Mouse (Mus musculus): ENCODE measurements around the gene Hoxc11. TPM values are rescaled to one million over a fixed set of nuclear protein-coding genes. Genes with fewer than 3 reads are reported as not detected.

Gene Hoxc11
- polyA plus RNA-seq, 1 experiment from 2014 or later, result not detected

DNA sequence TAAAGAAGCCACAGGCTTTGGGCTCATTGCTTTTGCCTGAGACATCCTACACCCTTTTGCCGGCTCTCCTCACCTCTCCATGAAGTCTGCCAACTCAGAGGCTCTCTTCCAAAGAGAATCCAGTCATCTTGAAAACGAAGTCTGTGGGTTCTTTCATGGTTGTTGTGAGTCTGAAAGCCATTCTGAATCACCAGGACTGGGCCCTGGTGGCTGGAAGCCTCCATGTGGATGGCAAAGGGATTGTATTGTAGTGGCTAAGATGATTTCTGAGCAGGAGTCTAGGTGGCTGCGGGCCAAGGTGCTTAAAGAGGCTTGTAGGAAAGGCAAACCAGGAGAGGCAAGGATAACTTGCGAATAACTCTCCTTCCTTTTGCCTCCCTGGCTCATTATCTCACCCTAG lies 47.9 kb downstream of the Hoxc11 start:
- Histone ChIP-seq H3K4me2 (no peak overlapping the region), H3K9ac (no peak overlapping the region), H3K27me3 (ENCODE audit: insufficient read depth, low read length) (peaks cover 100% of the 10 kb centered on the region), H3K9me3 (ENCODE audit: low read depth, low read length) (no peaks in the 10 kb centered on the region), H3K36me3 (ENCODE audit: insufficient read depth) (no peaks in the 10 kb centered on the region), H3K27ac (ENCODE audit: low read depth) (no peak overlapping the region), H3K4me3 (ENCODE audit: low read depth, low read length) (no peak overlapping the region), H3K4me1 (ENCODE audit: insufficient read depth) (no peaks in the 10 kb centered on the region)
- no peak for TF ChIP-seq CTCF (IDR thresholded peaks at IDR 0.05; ENCODE audit: low read depth)
- ATAC-seq (ENCODE audit: insufficient read depth), result no peak
- no peak for DNase-seq
- WGBS, result 17% methylated on average over 4 of the region's 4 CpGs

- ATAC-seq (ENCODE audit: insufficient read depth) (no peak), DNase-seq (no peak)
- Histone ChIP-seq H3K36me3 (ENCODE audit: insufficient read depth) (no peaks in the 10 kb centered on the region), H3K27me3 (ENCODE audit: insufficient read depth, low read length) (peaks cover 100% of the 10 kb centered on the region), H3K4me2 (no peak overlapping the region), H3K4me1 (ENCODE audit: insufficient read depth) (no peaks in the 10 kb centered on the region), H3K9me3 (ENCODE audit: low read depth, low read length) (no peaks in the 10 kb centered on the region), H3K4me3 (ENCODE audit: low read depth, low read length) (no peak overlapping the region), H3K27ac (ENCODE audit: low read depth) (no peak overlapping the region), H3K9ac (no peak overlapping the region)
- TF ChIP-seq CTCF (IDR thresholded peaks at IDR 0.05; ENCODE audit: low read depth), result no peak
- WGBS, result 5% methylated on average over 13 of the region's 13 CpGs
Measured at GRCm38 (mm10) chr15:103002821-103003448, 48.7 kb downstream of the Hoxc11 start.

GRCm38 (mm10) chr15:103005308-103005707 lies 51.1 kb downstream of the Hoxc11 start:
- TF ChIP-seq CTCF (IDR thresholded peaks at IDR 0.05; ENCODE audit: low read depth), result no peak
- WGBS, result 1% methylated on average over 17 of the region's 17 CpGs
- H3K4me1 ChIP-seq (ENCODE audit: insufficient read depth), result no peaks in the 10 kb centered on the region

DNA sequence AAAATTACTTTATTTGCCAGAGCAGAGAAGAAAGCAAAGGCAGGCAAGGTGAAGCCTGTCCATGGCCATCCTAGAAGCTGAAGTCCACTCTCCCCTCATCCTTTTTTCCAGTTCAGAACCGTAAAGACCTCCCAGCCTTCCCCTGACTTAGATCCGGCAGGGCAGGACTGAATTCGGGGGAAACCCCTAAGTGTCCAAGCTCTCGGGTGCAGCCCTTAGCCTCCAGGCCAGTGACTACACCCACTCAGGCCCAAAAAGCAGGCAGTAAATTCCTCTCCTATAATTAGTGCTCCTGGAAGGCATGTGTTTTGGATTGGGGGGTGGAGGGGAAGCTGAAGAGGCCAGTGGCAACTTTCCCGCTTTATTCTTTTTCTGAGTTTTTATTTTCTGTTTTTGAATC lies 51.6 kb downstream of the Hoxc11 start:
- Histone ChIP-seq H3K4me3 (ENCODE audit: low read depth, low read length) (no peak overlapping the region), H3K27ac (ENCODE audit: low read depth) (no peak overlapping the region), H3K9ac (no peak overlapping the region), H3K4me1 (ENCODE audit: insufficient read depth) (no peaks in the 10 kb centered on the region), H3K27me3 (ENCODE audit: insufficient read depth, low read length) (peaks cover 100% of the 10 kb centered on the region), H3K36me3 (ENCODE audit: insufficient read depth) (no peaks in the 10 kb centered on the region), H3K4me2 (no peak overlapping the region), H3K9me3 (ENCODE audit: low read depth, low read length) (no peaks in the 10 kb centered on the region)
- no peak for DNase-seq
- WGBS, result 8% methylated on average over 5 of the region's 5 CpGs
- TF ChIP-seq CTCF (IDR thresholded peaks at IDR 0.05; ENCODE audit: low read depth), result no peak
- ATAC-seq (ENCODE audit: insufficient read depth), result no peak

More at GRCm38 (mm10) chr15:103005308-103005707, 51.1 kb downstream of the Hoxc11 start:
- peaks cover 100% of the 10 kb centered on the region for H3K27me3 ChIP-seq (ENCODE audit: insufficient read depth, low read length)
- H3K4me2 ChIP-seq, result no peak overlapping the region
- ATAC-seq (ENCODE audit: insufficient read depth) (no peak), DNase-seq (peak; percentile 37)
- H3K4me3 ChIP-seq (ENCODE audit: low read depth, low read length), result no peak overlapping the region
- no peak overlapping the region for H3K9ac ChIP-seq
- H3K36me3 ChIP-seq (ENCODE audit: insufficient read depth), result no peaks in the 10 kb centered on the region
- H3K9me3 ChIP-seq (ENCODE audit: low read depth, low read length), result no peaks in the 10 kb centered on the region
- H3K27ac ChIP-seq (ENCODE audit: low read depth), result no peak overlapping the region

DNA sequence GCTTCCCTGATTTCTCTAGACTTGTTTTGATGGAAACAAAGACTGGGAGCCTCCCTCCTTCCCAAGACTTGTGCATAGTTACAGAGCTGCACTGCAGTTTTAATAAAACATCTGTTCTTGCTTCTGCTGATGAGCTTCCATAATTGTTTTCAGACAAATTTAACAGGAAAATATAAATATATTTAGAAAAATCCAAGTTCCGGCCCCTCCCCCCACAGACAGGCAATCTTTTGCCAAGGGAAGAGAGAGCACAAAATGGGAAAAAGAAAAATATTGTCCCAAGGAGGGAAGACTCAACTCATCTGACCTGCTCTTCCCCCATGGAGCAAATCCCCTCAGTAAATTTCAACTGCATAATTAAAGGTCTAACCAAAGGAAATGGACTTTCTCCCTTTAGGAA lies 52.1 kb downstream of the Hoxc11 start:
- ATAC-seq (ENCODE audit: insufficient read depth), result no peak
- TF ChIP-seq CTCF (IDR thresholded peaks at IDR 0.05; ENCODE audit: low read depth), result no peak
- H3K4me2 ChIP-seq, result no peak overlapping the region
- DNase-seq, result no peak
- no peaks in the 10 kb centered on the region for H3K4me1 ChIP-seq (ENCODE audit: insufficient read depth)
- H3K27ac ChIP-seq (ENCODE audit: low read depth), result no peak overlapping the region
- no peak overlapping the region for H3K9ac ChIP-seq
- 29% methylated on average over 1 of the region's 1 CpGs for WGBS
- no peak overlapping the region for H3K4me3 ChIP-seq (ENCODE audit: low read depth, low read length)
- no peaks in the 10 kb centered on the region for H3K9me3 ChIP-seq (ENCODE audit: low read depth, low read length)
- no peaks in the 10 kb centered on the region for H3K36me3 ChIP-seq (ENCODE audit: insufficient read depth)
- peaks cover 100% of the 10 kb centered on the region for H3K27me3 ChIP-seq (ENCODE audit: insufficient read depth, low read length)

Small RNAs within 50 kb of the gene (microRNA-seq; reads per million reads assigned to microRNA genes)
- gene Mir196a-2 (ENCODE audit: borderline number of aligned reads), result 11.9 reads per million, percentile 26 among the genes with 10 or more reads in this experiment

Other genes starting within 250 kb of the Hoxc11 start
- gene Calcoco1, start 232.2 kb upstream of the Hoxc11 start, polyA plus RNA-seq (2014; fragmentation: Nextera tagmentation; extraction: Ambion mirVana), result 35.5 and 36.4 TPM in 2 replicates
- not detected in 2 replicates for gene Hoxc13, start 33.3 kb upstream of the Hoxc11 start, polyA plus RNA-seq (2014; fragmentation: Nextera tagmentation; extraction: Ambion mirVana)
- not detected in 2 replicates for gene Hoxc12, start 17.7 kb upstream of the Hoxc11 start, polyA plus RNA-seq (2014; fragmentation: Nextera tagmentation; extraction: Ambion mirVana)
- gene Hoxc10, start 12.4 kb downstream of the Hoxc11 start, polyA plus RNA-seq (2014; fragmentation: Nextera tagmentation; extraction: Ambion mirVana), result not detected in 2 replicates
- gene Hoxc5, start 13.0 kb downstream of the Hoxc11 start, polyA plus RNA-seq (2014; fragmentation: Nextera tagmentation; extraction: Ambion mirVana), result 0.62 and 0.74 TPM in 2 replicates
- gene Hoxc9, start 22.0 kb downstream of the Hoxc11 start, polyA plus RNA-seq (2014; fragmentation: Nextera tagmentation; extraction: Ambion mirVana), result not detected in 2 replicates
- not detected in 2 replicates for gene Hoxc8, start 36.2 kb downstream of the Hoxc11 start, polyA plus RNA-seq (2014; fragmentation: Nextera tagmentation; extraction: Ambion mirVana)
- gene Hoxc6, start 43.8 kb downstream of the Hoxc11 start, polyA plus RNA-seq (2014; fragmentation: Nextera tagmentation; extraction: Ambion mirVana), result not detected in 2 replicates
- 1.5 and 2.1 TPM in 2 replicates for gene Hoxc4, start 64.5 kb downstream of the Hoxc11 start, polyA plus RNA-seq (2014; fragmentation: Nextera tagmentation; extraction: Ambion mirVana)
- gene Smug1, start 212.7 kb downstream of the Hoxc11 start, polyA plus RNA-seq (2014; fragmentation: Nextera tagmentation; extraction: Ambion mirVana), result 18.0 and 18.1 TPM in 2 replicates